Mouse (Mus musculus) heart, adult 11 months (tissue): ENCODE results near the gene Zfand3.

Source experiments
- DNase-seq: peaks from one replicate; pipeline ENCODE4 v3.0.0; 2022

Gene Zfand3

DNA sequence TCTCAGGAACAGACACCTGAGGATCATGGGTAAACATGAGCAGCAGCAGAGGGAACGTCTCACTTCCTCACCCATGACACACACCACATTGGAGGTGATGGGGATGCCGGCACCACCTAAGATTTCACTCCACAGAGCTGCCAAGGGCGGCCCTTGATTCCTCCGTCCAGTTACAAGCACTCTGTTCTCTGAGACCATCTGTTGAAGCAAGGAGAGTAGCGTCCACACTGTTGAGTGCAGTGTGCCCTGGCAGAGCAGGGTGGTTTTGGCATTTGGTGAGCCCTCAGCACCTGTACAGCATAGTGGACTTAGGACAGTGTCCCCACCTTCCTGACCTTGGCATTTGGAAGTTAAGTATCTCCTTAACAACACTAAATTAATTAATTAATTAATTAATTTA, 107.0 kb downstream of the Zfand3 start:
- no peak for DNase-seq

DNA sequence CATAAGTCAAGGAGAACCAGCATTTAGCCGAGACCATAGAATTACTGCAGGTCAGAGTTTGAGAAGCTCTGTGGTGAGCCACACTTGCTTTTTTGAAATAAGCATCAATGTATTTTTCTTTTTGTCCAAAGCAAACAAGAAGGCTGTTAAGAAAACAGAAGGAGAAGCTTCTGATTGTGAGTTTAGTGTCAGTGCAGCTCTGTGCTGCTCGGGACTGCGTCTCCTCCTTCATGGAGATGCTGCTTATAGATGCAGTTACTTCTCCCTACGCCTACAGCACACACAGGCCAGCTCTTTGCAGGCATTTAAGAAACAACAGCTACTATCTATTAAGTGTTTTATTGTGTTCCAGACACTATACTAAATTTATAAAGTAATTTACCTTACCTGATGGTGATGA, 107.5 kb downstream of the Zfand3 start:
- DNase-seq = no peak

DNA sequence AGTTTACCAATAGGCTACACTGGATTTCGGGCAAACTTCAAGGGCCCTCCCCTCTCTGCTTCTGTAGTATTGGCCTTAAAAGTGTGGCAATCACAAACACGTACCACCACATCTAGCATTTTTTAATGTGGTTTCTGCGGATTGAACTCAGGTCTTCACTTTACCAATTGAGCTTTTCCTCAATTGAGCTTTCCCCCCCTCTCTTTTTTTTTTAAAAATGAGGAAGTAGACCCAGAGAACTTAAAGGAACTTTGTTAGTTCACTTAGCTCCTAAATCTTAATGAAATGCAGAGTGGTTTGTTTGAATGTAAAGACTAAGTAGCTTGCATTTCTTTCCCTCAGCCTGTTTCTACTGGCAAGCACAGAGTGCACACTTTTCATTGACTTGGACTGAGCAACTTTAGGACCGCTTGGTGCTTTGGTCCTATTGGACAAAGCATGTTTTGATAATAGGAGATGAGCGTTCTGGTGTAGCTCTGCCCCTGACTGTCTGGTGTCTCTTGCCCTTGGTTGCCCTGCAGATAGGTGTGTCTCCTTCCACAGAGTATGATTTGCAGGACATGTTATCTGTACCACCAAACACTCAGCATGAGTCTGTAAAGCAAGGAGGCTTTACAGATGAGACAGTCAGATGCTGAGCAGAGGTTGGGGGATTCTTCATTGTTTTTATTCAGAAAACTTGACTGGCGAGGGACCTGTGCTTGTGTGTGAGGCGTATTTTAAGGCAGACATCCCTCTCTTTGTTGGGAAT, 108.2 kb downstream of the Zfand3 start:
- DNase-seq = no peak

DNA sequence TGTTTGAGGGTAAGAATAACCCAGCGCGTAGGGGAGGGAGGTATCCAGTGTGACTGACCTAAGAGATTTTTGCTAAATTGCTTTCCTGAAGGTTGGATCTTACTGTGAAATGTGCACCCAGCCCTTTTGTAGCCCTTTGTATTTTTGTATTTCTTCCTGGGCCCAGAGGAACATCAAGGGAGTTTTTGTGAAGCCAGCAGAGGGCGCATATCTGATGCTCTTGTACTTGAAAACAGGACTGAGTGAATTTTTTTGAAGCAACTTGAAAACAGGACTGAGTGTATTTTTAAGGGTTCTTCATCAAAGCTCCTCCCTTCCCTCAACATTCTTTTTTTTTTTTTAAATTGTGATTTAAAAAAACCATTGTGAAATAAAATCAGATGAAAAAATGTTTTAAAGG, 110.2 kb downstream of the Zfand3 start:
- DNase-seq = no peak

DNA sequence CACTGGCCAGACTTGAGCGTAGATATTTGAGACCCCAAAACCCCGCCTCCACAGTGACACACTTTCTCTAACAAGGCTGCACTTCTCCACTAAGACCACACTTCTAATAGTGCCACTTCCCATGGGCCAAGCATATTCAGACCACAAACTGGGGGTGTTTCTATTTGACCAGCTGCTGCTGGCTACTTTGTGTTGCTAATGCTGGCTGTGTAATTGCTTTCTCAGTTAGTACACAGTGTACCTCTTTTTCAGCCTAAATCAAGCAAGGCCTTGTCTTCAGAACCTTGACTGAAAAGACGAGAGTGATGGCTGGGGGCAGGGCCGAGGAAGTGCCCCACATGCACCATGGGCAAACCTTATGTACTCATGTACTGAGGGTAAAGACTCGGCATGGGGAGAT, 111.7 kb downstream of the Zfand3 start:
- DNase-seq = peak; percentile 81

DNA sequence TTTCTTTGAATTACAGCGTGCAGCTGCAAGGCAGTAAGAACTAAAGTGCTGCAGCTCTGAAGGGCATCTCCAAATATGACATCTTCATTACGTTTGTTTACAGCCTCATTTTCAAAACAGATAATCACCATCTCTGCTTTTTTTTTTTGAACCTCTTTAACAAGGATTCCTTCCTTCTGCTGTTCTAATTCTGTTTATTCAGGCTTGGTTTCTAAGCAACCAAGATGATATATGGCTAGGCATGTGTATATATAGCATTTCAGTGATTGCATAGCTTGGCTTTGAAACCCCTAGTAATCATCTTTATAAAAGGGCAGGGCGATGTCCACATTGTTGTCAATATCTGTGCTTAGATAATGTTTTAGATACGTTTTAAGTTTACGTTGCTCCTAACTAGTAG, 113.5 kb downstream of the Zfand3 start:
- DNase-seq = no peak

DNA sequence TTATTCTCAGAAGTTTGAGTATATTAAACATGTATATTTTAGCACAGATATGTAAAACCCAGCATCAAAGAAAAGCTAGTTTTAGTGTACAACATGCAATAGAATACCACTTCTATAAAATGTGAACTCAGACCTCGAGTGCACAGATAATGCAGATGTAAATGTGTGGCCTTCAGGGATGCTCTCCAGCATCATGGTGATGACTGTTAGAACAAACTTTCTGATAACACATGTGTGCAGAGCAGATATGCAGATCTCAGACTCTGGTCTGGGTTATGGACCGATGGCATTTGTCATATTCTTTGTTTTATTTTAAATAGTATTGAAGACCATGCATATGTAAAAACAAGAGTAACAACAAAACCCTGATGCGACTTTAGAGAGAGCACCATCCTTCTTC, 117.7 kb downstream of the Zfand3 start:
- DNase-seq = no peak

DNA sequence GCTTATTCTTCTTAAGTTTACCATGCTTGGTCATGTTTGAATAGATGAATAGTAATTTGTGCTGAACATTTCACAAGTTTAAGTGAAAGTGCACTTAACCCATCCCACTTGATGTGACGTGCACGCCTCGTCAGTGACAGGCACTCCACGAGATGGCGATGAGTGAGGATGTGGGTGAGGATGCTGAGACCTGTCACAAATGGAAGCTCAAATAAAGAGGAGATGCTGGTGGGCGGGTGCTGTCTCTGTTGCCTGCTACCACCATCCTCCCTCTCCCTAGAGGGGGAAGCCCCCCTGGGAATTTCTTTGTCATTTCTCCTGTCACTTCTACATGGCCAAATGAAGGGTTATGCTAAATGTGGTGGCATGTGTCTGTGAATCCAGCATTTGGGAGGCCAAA, 123.9 kb downstream of the Zfand3 start:
- DNase-seq = peak; percentile 79

DNA sequence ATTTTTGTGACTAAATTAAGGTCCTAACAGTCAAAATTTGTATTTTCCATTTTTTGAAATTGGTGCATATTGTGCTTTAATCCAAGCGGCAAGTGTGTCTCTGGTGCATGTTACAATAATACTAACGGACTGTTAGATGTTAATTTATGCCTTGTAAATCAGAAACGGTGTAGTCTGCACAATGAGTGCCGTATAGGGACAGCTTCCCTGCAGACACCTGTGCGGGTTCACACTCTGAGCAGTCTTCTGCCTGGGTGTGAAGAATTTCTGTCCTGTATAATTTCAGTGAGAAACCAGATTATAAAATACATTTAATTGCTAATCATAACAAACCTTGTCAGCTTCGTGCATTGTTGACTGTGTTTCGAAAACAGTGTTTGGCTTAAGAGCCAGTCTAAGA, 124.7 kb downstream of the Zfand3 start:
- peak; percentile 46 for DNase-seq

DNA sequence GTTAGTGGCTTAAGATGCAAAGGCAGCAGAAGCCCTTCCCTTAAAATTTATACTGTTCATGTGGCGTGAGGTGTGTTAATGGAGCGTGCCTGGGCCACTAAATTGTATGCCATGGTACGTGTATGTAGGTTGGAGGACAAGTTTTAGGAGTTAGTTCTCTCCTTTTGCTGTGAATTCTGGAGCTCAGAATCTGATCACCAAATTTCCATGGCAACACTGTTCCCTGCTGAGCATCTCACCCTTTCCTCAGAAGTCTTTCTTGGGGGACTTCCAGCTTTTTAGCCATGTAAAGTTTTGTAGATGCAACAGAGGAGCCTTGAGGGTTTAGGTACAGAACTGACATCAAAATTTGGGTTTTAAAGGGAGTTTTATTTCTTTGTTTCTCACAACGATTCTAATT, 125.8 kb downstream of the Zfand3 start:
- DNase-seq = peak; percentile 59

DNA sequence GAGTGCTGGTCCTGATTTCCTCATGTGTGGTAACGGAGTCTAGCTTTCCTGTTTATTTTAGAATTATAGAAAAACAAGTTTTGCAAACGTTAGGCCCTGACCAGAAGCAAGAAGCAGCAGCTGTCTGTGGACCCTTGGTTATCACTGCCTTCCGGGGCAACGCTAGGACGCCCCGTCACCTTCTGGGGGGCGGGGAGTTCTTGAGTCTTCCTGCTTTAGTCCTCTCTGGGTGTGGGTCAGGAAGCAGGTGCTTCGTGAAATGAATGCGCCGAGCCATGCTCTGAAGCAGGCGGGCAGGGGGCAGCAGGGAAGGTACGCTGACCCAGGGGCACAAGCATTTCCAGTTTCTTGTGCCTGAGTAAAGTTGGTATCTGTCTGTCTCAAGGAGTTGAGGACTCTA, 129.1 kb downstream of the Zfand3 start:
- peak; percentile 86 for DNase-seq

DNA sequence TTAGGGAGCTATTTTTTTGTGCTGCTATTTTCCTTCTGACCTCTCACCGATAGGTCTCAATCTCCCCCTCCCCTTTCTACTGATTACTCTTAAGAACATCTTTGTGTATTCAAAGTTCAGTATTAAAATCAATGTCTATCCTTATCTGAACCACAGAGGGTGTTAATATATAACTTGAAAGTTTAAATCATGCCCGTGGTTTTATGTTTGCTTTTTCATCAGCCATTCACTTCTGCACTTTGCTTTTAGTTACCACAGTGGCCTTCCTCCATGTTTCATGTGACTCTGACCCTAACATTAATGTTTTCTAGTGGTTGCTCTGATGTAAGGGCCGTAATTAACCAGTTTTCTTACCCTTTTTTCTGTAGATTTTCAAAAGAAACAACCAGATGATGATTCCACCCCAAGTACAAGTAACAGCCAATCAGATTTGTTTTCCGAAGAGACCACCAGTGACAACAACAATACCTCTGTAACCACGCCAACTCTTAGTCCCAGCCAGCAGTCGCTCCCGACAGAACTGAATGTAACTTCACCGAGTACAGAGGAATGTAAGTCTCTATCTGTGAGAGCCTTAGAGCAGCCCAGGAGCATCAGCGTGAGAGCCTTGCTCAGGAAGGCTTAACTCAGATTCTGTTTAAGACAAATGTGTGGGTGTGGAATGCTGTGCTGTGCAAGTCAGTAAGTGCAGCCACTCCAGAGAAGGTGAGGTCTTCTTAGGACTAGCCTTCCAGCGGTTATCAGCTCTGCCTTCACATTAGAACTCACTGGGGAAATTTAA, 130.6 kb downstream of the Zfand3 start:
- DNase-seq = peak; percentile 74

DNA sequence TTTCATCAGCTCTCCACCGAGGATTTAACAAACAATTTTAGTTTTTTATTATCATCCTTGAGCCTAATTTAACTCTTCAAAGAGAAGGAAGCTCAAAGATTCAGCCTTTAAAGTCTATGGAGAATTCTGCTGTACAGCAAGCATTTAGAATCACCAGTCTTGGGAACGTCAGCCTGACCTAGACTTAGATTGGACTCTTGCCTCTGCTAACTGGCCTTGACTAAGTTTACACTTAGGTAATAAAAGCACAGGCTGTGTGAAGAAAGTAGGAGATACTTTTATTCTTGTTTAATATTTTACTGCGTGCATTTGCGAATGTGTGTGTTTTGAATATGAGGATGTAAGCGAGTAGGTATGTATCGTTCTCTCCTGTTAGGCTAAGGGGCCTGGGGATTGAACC, 131.4 kb downstream of the Zfand3 start:
- peak; percentile 25 for DNase-seq

DNA sequence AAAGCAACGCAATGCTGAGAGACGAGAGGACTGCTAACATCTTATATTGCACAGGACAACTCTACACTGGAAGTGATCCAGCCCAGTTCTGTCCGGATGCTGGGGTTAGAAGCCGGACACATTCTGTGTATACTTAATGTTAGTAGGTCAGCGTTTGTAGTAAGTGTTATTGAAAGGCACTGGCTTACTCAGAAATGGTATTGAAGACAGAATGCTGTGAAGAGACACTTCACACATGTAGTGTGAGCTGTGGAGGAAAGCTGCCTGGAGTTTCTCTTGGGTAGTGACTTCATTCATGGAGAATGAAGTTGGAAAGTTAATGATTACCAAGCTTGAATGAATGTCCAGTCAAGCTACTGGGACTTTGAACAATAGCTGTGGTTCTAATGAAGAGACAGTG, 132.2 kb downstream of the Zfand3 start:
- DNase-seq = peak; percentile 62

DNA sequence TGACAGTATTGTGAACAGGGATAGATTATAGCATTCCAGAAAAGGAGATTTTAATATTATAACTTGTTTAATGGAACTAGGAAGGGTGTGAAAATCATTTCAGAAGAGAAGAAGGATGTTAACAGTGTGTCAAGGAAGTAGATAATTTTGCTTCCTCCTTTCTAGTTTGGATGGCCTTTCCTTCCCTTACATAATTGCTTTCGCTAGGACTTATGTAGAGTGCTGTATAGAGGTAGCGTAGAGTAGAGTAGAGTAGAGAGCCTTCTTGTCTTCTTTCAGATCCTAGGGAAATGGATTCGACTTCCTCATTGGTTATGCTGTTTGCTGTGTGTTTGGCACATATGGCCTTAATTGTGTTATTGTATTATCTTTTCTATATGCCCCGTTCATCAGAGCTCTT, 132.6 kb downstream of the Zfand3 start:
- DNase-seq = no peak

DNA sequence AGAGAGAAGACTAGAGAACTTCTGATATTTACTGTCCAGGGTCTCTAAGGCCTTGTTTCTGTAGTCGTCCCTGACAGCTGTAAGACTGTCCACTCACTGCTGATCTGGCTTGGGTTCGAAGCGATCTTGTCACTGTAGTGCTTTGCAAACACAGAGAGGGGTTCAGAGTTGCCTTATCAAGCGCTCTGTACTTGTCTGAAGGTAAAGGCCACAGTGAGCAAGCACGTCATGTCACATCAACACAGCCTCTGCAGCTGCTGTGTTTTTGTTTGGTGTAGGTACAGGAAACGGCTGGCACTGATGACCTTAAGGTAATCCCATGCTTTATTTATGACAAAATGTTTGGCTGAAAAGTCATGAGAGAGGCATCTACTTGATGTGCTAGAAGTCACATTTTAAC, 139.6 kb downstream of the Zfand3 start:
- peak; percentile 68 for DNase-seq

DNA sequence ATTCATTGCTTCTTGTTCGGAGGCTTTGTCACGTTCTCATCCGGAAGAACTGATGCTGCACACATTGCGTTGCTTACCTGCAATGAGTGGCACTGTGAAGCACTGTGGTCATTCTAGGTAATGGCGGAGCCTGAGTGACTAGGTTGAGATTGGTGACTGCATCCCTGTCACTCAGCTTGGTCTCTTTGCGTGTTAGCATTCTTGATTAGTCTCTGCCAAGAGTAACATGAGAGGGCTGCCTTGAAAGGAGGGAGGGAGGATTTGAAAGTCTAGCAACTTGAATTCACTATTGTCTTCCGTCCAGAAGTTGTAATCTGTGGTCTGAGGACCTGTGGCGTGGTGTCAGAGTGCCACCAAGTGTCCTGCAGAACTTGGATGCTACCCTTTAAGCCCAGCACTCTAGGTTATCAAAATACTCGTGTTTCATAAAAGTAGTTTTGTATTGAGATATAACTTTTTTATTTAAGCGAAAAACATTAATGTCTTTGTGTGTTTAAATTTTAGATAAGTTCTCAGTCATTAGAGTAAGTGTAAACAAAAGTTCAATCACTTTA, 141.1 kb downstream of the Zfand3 start:
- peak; percentile 78 for DNase-seq

DNA sequence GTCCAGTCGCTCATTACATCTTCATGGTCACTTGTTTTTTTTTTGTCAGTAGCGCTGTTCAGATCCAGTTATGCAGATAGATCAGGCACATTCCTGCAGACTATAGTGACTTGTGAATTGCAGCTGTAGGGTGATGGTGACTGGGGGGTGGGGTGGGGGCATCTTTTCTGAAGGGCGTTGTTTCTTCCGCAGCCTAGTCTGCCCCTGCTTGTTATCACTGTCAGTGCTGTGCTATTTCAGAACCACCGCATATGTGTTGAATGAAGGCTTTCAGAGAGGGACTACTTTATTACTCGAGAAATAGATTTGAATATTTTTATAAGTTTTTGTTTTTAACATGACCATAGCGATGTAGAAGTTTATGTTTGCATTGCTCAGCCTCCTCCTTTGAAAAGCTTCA, 142.0 kb downstream of the Zfand3 start:
- DNase-seq = peak; percentile 45

DNA sequence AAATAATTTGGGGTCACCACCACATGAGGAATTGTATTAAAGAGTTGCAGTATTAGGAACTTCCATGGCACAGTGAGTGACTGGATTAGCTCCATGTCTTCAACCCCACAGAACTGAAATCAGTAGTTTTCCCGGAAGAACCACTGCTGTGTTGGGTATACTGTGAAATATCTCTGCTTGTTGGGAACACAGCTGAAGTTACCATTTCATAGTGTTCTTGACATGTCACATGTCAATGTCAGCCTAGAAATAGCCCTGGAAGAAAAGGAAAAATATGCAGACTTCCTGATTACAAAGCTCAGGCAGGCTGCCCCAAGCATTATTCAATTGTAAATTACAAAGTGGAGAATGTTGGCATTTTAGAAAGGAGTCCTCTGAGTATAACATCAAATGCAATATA, 143.4 kb downstream of the Zfand3 start:
- DNase-seq = peak; percentile 60

DNA sequence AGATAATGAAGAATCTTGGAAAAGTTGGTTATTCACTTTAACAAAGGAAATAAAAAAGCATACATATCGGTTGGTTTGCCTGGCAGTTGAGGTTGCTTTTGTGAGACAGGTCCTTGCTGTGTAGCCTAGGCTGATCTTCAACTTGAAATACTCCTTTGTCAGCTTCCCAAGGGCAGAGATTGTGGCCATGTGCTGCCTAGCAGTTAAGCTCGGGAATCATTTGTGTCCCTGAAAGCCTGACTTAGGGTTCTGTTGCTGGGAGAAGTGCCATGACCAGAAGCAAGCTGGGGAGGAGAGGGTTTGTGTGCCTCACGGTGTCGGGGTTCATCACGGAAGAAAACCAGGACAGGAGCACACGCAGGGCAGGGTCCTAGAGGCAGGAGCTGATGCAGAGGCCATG, 143.8 kb downstream of the Zfand3 start:
- DNase-seq = peak; percentile 88

DNA sequence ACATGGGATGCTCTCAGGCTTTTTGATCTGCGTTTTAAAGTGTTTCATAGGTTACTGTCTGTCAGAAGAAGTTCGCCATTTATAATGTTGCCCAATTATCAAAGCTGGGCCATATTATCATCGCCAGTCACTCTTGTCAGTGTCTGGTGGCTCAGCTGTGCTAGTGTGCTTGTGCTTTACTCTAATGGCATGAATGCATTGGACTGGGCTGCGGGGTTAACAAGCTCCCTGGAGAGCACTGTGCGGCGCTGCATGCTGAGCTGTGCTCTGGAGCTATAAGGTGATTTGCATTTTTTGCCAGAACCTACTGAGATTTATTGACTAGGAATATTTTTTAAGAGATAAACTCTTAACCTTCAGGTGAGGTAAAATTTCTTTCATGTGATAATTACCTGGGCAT, 145.4 kb downstream of the Zfand3 start:
- no peak for DNase-seq

DNA sequence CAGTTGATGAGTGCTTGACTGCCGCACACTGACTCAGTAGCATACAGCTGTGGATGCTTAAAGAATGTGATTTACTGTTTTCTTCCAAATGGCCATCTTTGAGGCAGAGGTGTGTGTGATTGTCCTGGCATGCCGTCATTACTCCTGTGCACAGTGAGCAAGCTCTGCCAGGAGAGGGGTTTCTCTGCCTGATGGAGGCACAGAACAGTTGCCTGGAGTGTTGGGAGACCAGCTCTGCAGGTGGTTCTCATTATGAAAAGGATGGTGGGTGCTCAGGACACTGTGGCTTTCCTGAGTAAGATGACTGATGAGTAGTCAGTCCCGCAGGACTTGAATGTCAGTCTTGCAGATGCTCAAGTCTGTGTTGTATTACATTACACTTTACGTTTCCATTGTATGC, 149.6 kb downstream of the Zfand3 start:
- peak; percentile 41 for DNase-seq

DNA sequence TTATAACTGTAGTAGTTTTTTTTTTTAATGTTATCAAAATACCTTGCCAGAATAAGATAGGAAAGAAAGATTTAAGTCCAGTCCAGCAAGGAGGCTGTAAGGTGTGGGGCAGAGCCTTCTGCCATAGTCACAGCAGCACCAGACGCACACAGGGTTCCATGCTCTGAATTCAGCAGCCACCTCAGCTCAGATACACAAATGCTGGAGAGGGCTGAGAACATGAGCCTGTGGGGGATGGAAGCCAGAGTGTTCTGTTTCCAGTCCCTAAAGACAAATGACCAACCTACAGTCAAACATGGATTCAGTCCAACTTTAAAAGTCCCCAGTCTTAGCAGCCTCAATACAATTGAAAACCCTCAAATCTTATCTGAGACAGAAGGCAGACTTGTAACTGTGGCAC, 150.3 kb downstream of the Zfand3 start:
- peak; percentile 87 for DNase-seq

DNA sequence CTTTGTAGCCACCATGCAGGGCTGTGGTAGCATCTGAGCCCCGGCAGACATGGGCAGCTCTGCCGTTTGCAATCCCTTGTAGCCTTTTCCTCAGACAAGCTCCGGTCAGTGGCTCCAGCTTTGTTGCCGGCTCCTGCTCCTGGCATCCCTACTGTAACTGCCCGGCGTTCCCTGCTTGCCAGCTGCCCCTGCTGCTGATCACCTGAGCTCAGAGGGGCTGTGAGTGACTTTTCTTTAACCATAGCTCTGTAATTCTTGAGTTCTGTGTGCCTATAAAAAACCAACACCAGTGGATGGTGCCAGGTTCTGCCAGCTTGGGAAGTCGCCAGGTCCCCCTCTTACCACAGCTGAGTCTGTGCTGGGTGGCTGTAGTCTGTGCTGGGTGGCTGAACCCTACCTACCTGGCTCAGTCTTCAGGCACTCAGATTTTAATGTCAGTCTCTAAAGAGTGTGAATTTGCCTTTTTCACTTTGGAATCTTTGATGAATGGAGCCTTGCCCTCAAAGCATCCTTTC, 150.9 kb downstream of the Zfand3 start:
- peak; percentile 92 for DNase-seq
